Mouse (Mus musculus) embryonic facial prominence, embryonic 11.5 days (tissue): ENCODE data around the gene Dlg1. TPM values are rescaled to one million over a fixed set of nuclear protein-coding genes. Genes with fewer than 3 reads are reported as not detected.

ENCODE experiments used
- ATAC-seq: fragments of 200-750 bp; cut with Nextera tagmentation; replicated peaks from 2 replicates; pipeline ENCODE4 v1.8.0; 2017; ENCODE audit warnings: low read depth; ENCODE audit not compliant: insufficient number of reproducible peaks, low FRiP score, low TSS enrichment
- DNase-seq: peaks from one replicate; pipeline ENCODE4 v3.0.0-alpha.2; 2015; ENCODE audit warnings: low spot score
- H3K27ac ChIP-seq: fragments of 300-500 bp; sonication (generic); replicated peaks from 2 replicates; pipeline ENCODE4 v1.5.1; 2014; ENCODE audit warnings: mild to moderate bottlenecking, low read depth, low read length, control low read depth
- H3K27me3 ChIP-seq: fragments of 300-500 bp; sonication (generic); 2 replicates; pipeline ENCODE4 v1.6.1; 2014; ENCODE audit warnings: mild to moderate bottlenecking, low read length, moderate library complexity, mixed read lengths; ENCODE audit not compliant: control insufficient read depth, insufficient read depth
- H3K36me3 ChIP-seq: fragments of 300-500 bp; sonication (generic); replicated peaks from 2 replicates; pipeline ENCODE4 v1.6.1; 2014; ENCODE audit warnings: low read depth, mild to moderate bottlenecking, low read length, moderate library complexity, mixed read lengths; ENCODE audit not compliant: control insufficient read depth, insufficient read depth
- H3K4me1 ChIP-seq: fragments of 300-500 bp; sonication (generic); 2 replicates; pipeline ENCODE4 v1.6.1; 2014; ENCODE audit warnings: low read length, mixed read lengths; ENCODE audit not compliant: control insufficient read depth, insufficient read depth
- H3K4me2 ChIP-seq: fragments of 300-500 bp; sonication (generic); 2 replicates; pipeline ENCODE4 v1.6.1; 2014; ENCODE audit warnings: low read depth, mild to moderate bottlenecking, control low read depth, low read length, moderate library complexity
- H3K4me3 ChIP-seq: fragments of 300-500 bp; sonication (generic); 2 replicates; pipeline ENCODE4 v1.5.1; 2014; ENCODE audit warnings: low read depth, low read length, control low read depth
- H3K9ac ChIP-seq: fragments of 300-500 bp; sonication (generic); replicated peaks from 2 replicates; pipeline ENCODE4 v1.6.1; 2014; ENCODE audit warnings: mild to moderate bottlenecking, control low read depth, low read length
- H3K9me3 ChIP-seq: fragments of 300-500 bp; sonication (generic); replicated peaks from 2 replicates; pipeline ENCODE4 v1.6.1; 2016; ENCODE audit warnings: mild to moderate bottlenecking, low read length, inconsistent platforms, mixed read lengths; ENCODE audit not compliant: control insufficient read depth
- WGBS: fragments of 180-500 bp; shearing (Covaris S2); extraction: QIAGEN DNeasy Blood & Tissue Kit; methylation state at CpG from one replicate; pipeline ENCODE4 v1.1.7; 2014; 5-methylcytosine and 5-hydroxymethylcytosine counted together
- polyA plus RNA-seq: library from polyadenylated mRNA; unstranded; fragments of >200 nt; fragmentation: Nextera tagmentation; extraction: Ambion mirVana; gene quantifications from 2 replicates; pipeline ENCODE4 v1.2.1, GENCODE M21; 2014

Dlg1 gene
- polyA plus RNA-seq, 1 experiment from 2014 or later = 31.1 TPM

DNA sequence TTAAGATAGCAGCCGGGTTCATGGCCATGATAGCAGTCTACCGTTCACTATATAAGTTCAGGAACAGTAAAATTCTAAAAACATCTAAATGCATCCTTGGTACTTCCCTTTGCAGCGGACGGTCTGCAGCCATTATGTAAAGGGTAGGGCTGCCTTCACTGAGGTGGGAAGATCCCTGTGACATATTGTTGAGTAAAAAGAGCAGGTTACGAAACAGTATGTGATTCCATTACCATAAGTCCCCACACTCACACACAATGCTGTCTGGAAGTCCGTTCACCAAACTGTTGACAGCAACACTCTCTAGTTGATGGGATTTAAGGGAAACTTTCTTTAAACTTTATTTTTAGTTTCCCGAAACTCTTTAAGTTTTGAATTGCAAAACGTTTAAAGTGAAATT is 240.0 kb downstream of the Dlg1 start:
- Histone ChIP-seq H3K4me3 (no peak overlapping the region), H3K9ac (no peak overlapping the region), H3K9me3 (no peaks in the 10 kb centered on the region), H3K27ac (no peak overlapping the region), H3K27me3 (no peaks in the 10 kb centered on the region), H3K4me1 (no peaks in the 10 kb centered on the region; the same call in 1 of the 2 replicates), H3K36me3 (no peaks in the 10 kb centered on the region), H3K4me2 (no peak overlapping the region)
- DNase-seq (no peak), ATAC-seq (no peak)
- whole genome bisulfite sequencing = 86% methylated on average over 8 of the region's 8 CpGs

DNA sequence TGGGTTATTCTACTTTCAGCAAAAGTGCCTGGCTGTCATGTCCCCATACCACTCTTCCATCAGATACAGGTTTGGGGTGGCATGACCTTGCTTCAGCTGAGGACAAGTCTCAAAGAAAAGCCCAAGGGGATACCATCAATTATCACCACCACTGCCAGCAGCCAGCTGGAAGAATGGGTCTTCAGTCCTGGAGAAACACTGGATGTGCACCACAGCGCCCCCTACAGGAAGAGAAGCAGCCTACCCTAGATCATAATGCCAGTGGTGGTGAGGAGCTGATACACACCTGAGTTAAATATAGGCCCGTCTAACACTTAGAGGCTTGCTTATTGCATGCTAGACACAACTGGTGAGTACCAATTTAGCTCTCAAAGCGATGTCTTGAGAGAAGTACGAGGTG is 242.1 kb downstream of the Dlg1 start:
- no peaks in the 10 kb centered on the region for H3K27me3 ChIP-seq
- H3K4me2 ChIP-seq = no peak overlapping the region
- WGBS = 75% methylated on average over 4 of the region's 4 CpGs
- H3K4me1 ChIP-seq = no peaks in the 10 kb centered on the region; the same call in 1 of the 2 replicates
- no peak overlapping the region for H3K9ac ChIP-seq
- H3K36me3 ChIP-seq = no peaks in the 10 kb centered on the region
- no peak overlapping the region for H3K4me3 ChIP-seq
- H3K9me3 ChIP-seq = no peaks in the 10 kb centered on the region
- DNase-seq (no peak), ATAC-seq (no peak)
- no peak overlapping the region for H3K27ac ChIP-seq

DNA sequence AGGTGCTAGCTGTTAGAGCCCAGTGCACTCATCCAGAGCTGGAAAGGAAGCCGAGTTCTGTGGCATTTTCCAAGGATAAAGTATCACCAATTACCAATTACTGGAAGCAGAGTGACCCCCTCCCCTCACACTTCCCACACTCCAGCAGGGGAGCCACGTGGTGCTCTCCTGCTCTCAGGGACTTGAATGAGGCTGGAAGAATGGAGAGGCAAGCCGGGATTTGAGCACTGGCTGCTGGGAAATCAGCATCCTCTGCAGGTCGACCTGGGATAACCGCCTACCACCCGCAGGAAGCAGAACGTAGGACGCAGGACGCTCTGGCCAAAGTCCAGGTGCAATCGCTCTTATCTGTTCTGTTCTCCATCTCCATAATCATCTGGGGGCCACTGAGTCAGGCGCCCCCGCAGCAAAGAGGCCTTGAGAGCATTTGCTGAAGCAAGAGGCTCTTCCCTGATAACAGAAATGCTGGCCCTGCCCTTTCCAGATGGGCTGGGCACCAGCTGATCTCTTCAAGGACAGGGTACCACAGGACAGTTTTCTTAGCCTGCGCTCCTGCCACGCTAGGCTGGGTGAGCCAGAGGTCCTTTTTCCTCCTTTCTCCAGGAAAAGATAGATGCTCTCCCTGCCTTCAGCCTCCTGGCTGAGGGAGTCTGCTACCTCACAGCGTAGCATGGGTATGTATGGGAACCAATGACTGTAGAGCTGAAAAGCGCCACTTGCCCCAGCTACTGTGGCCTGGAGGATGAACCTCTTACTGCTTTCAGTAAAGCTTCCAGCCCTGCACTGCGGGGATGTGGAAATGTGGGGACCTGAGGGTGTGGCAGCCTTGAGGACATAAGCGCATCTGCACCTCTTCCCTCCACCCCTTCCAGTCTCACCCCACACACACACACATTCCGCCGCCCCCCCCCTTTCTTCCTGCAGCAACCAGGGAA is 242.9 kb downstream of the Dlg1 start:
- ATAC-seq = no peak
- Histone ChIP-seq H3K4me1 (no peaks in the 10 kb centered on the region; the same call in 1 of the 2 replicates), H3K27ac (no peak overlapping the region), H3K4me3 (no peak overlapping the region; the same call in 1 of the 2 replicates), H3K9me3 (no peaks in the 10 kb centered on the region), H3K36me3 (no peaks in the 10 kb centered on the region), H3K9ac (peak overlapping the region; percentile 1; the same call in 1 of the 2 replicates), H3K4me2 (0 out of 2 replicates have a peak overlapping the region, but pooled peaks have one; percentile 17), H3K27me3 (no peaks in the 10 kb centered on the region)
- peak; percentile 39 for DNase-seq
- WGBS = 28% methylated on average over 20 of the region's 20 CpGs

DNA sequence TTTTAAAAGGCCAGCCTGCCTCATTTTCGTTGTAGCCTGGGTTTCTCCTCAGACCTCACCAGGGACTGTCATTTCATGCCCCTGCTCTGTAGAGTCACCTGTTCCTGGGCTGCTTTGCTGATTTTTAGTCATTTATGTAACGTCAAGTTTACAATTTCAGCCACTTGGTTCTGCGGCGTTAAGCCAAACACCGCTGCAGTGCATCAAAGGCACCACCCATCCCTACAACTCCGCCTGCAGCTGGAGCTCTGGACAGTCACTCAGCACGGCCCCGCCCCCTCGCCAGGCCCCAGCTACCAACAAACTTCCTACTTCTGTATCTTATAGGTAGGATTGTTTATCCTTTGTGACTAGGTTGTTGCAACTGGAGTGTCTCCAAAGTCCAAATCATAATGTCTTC is 243.7 kb downstream of the Dlg1 start:
- no peak for ATAC-seq
- Histone ChIP-seq H3K9me3 (no peaks in the 10 kb centered on the region), H3K9ac (peak overlapping the region; percentile 1; the same call in 1 of the 2 replicates), H3K36me3 (no peaks in the 10 kb centered on the region), H3K4me3 (no peak overlapping the region; the same call in 1 of the 2 replicates), H3K27me3 (no peaks in the 10 kb centered on the region), H3K27ac (no peak overlapping the region), H3K4me2 (peak overlapping the region; percentile 24; the same call in 1 of the 2 replicates), H3K4me1 (no peaks in the 10 kb centered on the region; the same call in 1 of the 2 replicates)
- 12% methylated on average over 9 of the region's 9 CpGs for WGBS
- DNase-seq = peak; percentile 59

GRCm38 (mm10) chr16:31908959-31909358 is 245.7 kb downstream of the Dlg1 start:
- Histone ChIP-seq H3K9ac (no peak overlapping the region), H3K27me3 (no peaks in the 10 kb centered on the region), H3K27ac (no peak overlapping the region), H3K4me2 (no peak overlapping the region), H3K4me1 (no peaks in the 10 kb centered on the region; the same call in 1 of the 2 replicates), H3K9me3 (no peaks in the 10 kb centered on the region), H3K36me3 (no peaks in the 10 kb centered on the region), H3K4me3 (no peak overlapping the region)
- ATAC-seq = no peak
- DNase-seq = no peak
- 71% methylated on average over 11 of the region's 11 CpGs for WGBS

DNA sequence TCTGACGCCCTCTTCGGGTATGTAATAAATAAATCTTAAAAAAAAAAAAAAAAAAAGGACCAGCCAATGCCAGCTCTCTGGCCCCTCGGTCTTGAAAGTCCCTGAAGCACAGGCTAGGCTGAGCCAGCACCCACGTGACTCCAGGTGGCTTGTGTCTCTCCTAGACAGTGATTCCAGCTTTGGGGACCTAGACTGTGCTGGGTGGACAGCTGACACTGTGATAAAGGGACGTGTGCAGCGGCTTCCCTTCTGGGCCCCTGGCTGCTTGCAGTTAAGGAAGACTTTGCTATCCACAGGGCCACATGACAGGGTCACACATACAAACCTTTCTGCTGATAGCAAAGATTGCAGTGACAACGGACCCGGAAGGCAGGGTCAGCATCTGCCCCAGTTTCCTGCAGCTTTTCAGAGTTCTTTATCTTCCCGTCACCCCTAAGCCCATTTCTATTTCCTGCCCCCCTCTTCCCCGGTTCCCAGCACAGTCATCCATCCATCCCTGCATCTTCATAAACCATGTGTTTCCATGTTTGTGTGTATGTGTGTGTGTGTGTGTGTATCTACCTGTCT is 247.1 kb downstream of the Dlg1 start:
- Histone ChIP-seq H3K4me3 (no peak overlapping the region), H3K27me3 (no peaks in the 10 kb centered on the region), H3K4me2 (no peak overlapping the region), H3K36me3 (no peaks in the 10 kb centered on the region), H3K9me3 (no peaks in the 10 kb centered on the region), H3K9ac (no peak overlapping the region), H3K4me1 (no peaks in the 10 kb centered on the region; the same call in 1 of the 2 replicates), H3K27ac (no peak overlapping the region)
- ATAC-seq = no peak
- DNase-seq = no peak
- WGBS = 67% methylated on average over 10 of the region's 10 CpGs

DNA sequence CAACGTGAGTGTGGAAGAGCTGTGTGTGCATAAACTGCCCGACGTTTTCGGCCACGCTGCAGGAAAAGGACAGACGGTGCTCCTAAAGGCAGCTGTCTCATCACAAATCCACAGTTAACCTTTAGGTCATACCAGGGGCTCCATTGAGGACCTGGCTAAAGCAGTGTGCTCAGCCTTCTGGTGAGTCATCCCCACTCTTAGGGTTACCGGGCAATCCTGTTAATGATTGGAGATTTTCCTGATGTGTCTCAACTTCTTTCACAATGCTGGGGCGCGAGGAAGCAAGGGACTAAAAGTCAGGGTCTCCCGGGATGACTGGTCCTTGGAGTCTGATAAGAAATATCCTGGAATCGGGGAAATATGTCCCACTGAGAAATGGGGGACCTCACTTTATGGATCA is 254.5 kb downstream of the Dlg1 start:
- Histone ChIP-seq H3K4me1 (no peaks in the 10 kb centered on the region), H3K36me3 (no peaks in the 10 kb centered on the region), H3K4me3 (no peak overlapping the region), H3K9me3 (no peaks in the 10 kb centered on the region), H3K9ac (no peak overlapping the region; the same call in 1 of the 2 replicates), H3K27ac (no peak overlapping the region), H3K4me2 (no peak overlapping the region), H3K27me3 (no peaks in the 10 kb centered on the region)
- no peak for DNase-seq
- 71% methylated on average over 11 of the region's 11 CpGs for WGBS
- ATAC-seq = no peak
